Mouse (Mus musculus) intestine, embryonic 16.5 days (tissue): Measurements from ENCODE around the gene Adamts16. TPM values are rescaled to one million over a fixed set of nuclear protein-coding genes. Genes with fewer than 3 reads are reported as not detected.
A peak's percentile ranks its signal among the peaks of the same experiment; 100 is the strongest.

ENCODE experiments used
- ATAC-seq: fragments of 200-750 bp; cut with Nextera tagmentation; 2 replicates; pipeline ENCODE4 v1.8.0; 2017; ENCODE audit warnings: moderate TSS enrichment, moderate library complexity
- H3K27ac ChIP-seq: fragments of 300-500 bp; sonication (generic); 2 replicates; pipeline ENCODE4 v1.5.1; 2014; ENCODE audit warnings: mild to moderate bottlenecking, low read length
- H3K27me3 ChIP-seq: fragments of 300-500 bp; sonication (generic); replicated peaks from 2 replicates; pipeline ENCODE4 v1.6.1; 2014; ENCODE audit warnings: low read length, control low read depth, mixed read lengths; ENCODE audit not compliant: control insufficient read depth, insufficient read depth
- H3K36me3 ChIP-seq: fragments of 300-500 bp; sonication (generic); 2 replicates; pipeline ENCODE4 v1.6.1; 2014; ENCODE audit warnings: low read length, control low read depth; ENCODE audit not compliant: control insufficient read depth, insufficient read depth
- H3K4me1 ChIP-seq: fragments of 300-500 bp; sonication (generic); 2 replicates; pipeline ENCODE4 v1.6.1; 2014; ENCODE audit warnings: low read length, control low read depth, mixed read lengths; ENCODE audit not compliant: control insufficient read depth, insufficient read depth
- H3K4me2 ChIP-seq: fragments of 300-500 bp; sonication (generic); 2 replicates; pipeline ENCODE4 v1.6.1; 2014; ENCODE audit warnings: low read depth, low read length, control low read depth
- H3K4me3 ChIP-seq: fragments of 300-500 bp; sonication (generic); 2 replicates; pipeline ENCODE4 v1.5.1; 2014; ENCODE audit warnings: mild to moderate bottlenecking, low read length
- H3K9ac ChIP-seq: fragments of 300-500 bp; sonication (generic); 2 replicates; pipeline ENCODE4 v1.6.1; 2014; ENCODE audit warnings: low read depth, low read length
- H3K9me3 ChIP-seq: fragments of 300-500 bp; sonication (generic); 2 replicates; pipeline ENCODE4 v1.6.1; 2016; ENCODE audit warnings: low read length, control low read depth; ENCODE audit not compliant: control insufficient read depth
- WGBS: fragments of 180-500 bp; shearing (Covaris S2); extraction: QIAGEN DNeasy Blood & Tissue Kit; methylation state at CpG from one replicate; pipeline ENCODE4 v1.1.7; 2014; 5-methylcytosine and 5-hydroxymethylcytosine counted together
- polyA plus RNA-seq: library from polyadenylated mRNA; unstranded; fragments of >200 nt; fragmentation: Nextera tagmentation; extraction: Ambion mirVana; gene quantifications from 2 replicates; pipeline ENCODE4 v1.2.1, GENCODE M21; 2015

Adamts16 gene
- polyA plus RNA-seq, 1 experiment from 2014 or later = 1.4 TPM

DNA sequence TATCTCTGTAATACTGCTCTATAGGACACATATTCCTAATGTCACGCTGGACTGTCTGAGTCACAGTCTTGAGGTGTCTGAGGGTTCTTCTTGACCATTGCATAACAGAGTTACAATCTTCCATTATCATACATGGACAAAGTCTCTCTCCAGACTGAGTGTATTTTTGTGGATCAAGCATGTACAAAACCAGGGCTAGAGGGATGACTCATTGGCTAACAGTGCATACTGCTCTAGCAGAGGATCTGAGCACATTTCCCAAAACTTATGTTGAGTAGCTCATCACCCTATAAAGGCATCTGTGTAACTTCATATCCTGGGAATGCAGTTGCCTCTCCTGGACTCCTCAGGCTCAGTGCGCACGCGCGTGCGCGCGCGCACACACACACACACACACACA is 81.4 kb downstream of the Adamts16 start:
- H3K9ac ChIP-seq = no peak overlapping the region
- no peaks in the 10 kb centered on the region for H3K27me3 ChIP-seq
- no peaks in the 10 kb centered on the region for H3K4me1 ChIP-seq
- 98% methylated on average over 9 of the region's 9 CpGs for WGBS
- H3K36me3 ChIP-seq = no peaks in the 10 kb centered on the region
- no peak for ATAC-seq
- H3K27ac ChIP-seq = no peak overlapping the region
- H3K4me2 ChIP-seq = no peak overlapping the region
- H3K4me3 ChIP-seq = no peak overlapping the region
- H3K9me3 ChIP-seq = no peaks in the 10 kb centered on the region

DNA sequence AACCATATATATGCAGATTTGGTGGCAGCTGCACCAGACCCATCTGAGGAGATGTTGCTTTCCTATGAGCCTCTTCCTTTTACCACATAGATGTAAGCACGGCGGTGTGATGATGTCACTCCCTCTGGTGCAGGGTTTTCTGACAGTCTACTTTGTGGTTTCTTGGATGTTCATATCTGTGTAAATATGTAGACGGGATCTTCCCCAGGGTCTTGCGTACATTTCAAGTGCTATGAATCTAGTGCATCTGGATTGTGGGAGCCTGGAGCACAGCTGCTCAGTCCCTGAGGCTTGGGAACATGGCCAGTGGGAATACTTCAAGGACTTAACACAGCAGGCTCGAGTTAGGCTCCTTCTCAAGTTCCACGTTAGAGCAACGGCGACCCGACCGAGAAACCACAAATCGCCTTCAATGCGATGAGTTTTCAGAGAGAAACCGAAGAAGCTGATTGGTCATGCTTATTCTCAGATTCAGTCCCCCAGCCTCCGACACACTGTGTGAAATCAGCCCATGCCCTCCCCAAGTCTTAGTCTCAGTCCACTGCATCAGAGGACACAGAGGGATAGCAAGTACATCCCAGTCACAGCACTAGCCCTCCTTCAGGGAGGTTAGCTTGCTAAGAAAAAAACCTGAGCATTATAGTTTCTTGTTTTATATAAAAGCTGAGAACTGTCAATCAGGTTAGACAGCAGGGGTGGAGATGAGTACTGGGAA is 95.2 kb downstream of the Adamts16 start:
- Histone ChIP-seq H3K27me3 (no peaks in the 10 kb centered on the region), H3K27ac (no peak overlapping the region), H3K9ac (no peak overlapping the region), H3K4me1 (no peaks in the 10 kb centered on the region; the same call in 1 of the 2 replicates), H3K4me3 (no peak overlapping the region), H3K36me3 (no peaks in the 10 kb centered on the region), H3K4me2 (no peak overlapping the region), H3K9me3 (no peaks in the 10 kb centered on the region)
- WGBS = 65% methylated on average over 14 of the region's 14 CpGs
- ATAC-seq = peak; percentile 55; the same call in 1 of the 2 replicates

DNA sequence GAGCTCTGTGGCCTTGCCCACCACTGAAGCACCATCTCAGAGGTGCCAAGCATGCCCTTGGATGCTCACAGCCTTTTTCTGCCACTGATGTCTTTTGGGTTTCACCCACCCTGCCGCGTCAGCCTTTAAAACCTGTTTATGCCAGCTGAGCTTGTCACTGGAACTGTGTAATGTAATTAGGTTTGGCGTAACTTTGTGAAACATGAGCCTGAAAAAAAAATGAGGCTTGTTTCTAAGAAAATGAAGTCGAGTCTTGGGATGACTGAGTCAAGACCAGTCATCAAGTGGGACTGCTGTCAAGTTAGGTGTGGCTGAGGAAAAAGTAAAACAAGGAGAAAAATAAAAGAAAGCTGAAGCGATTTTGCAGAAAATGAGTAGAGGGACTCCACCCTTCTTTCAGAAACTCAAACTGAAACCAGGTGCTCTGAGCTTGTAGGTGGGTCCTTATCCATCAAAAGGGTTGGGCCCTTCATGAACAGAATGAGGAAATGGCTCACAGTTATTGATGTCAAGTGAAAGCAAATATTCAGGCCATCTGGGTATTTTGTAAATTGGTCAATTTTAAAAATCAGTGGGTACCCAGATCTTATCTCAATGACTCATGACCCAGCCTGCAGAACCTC is 97.1 kb downstream of the Adamts16 start:
- no peak overlapping the region for H3K27ac ChIP-seq
- H3K4me2 ChIP-seq = no peak overlapping the region
- H3K4me3 ChIP-seq = no peak overlapping the region
- no peaks in the 10 kb centered on the region for H3K27me3 ChIP-seq
- no peaks in the 10 kb centered on the region for H3K9me3 ChIP-seq
- H3K4me1 ChIP-seq = peaks cover 3% of the 10 kb centered on the region; the same call in 1 of the 2 replicates
- 76% methylated on average over 5 of the region's 5 CpGs for WGBS
- H3K36me3 ChIP-seq = no peaks in the 10 kb centered on the region
- no peak overlapping the region for H3K9ac ChIP-seq
- ATAC-seq = peak; percentile 34; the same call in 1 of the 2 replicates

DNA sequence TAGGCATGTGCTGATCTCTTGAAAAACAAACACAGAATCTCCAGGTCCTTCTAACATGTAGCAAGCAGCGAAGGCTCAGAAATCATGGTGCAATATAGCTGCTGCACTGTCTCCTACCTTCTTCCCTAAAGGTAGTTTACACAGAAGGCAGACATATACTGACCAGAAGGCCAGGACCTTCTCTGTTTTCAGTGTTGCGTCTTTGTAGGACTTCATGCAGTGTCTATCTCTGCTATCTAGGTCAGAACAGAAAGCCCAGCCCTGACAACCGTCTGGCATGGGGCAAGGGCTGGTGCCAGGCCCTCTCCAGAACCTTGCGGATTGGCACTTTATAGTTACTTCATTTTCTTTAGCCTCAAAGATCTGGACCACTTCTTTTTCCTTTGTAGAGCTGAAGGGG is 98.9 kb downstream of the Adamts16 start:
- WGBS = 87% methylated on average over 4 of the region's 4 CpGs
- ATAC-seq = no peak

DNA sequence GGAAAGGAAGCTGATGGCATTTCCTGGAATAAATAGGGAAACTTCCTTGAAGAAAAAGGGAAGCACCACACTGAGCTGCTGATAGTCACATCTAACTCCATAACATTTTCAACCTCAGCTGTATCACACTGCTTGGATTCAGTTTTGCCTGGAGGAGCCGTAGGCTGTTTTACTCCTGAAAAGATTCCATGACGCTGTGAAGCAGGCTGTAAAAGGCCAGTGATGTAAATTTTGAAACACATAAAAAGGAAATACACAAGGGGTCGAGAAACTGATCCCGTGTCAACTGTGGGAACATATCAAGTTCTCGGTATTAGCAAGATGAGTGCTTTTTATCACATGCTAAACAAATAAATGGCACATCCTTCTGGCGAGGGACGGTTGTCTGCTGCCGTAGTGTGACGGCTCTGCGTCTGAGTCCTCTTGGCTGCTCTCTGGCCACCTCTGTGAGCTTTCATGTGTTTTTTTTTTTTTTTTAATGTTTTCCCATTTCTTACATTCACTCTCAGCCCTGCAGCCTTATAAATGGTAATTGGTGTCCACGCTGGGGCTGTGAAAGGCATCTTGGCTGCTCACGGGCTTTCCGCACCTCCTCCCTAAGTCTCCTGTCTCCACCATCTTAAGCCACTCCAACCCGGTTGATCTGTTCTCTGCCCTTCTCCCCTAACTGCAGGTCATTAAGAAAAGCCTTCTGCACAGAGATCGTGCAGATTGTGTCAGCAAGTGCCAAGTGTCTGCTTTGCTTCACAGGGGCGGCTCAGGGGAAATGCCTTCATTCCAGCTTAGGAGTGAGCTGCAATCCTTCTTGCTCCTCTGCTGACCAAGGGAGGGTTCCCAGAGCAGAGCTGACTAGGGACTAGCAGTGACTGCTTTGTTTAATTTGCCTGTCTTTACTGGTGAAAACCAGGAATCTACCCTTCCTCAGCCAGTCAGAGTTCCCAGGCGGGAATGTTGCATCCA is 101.0 kb downstream of the Adamts16 start:
- WGBS = 38% methylated on average over 17 of the region's 17 CpGs
- peak overlapping the region; percentile 72 for H3K27ac ChIP-seq
- no peak overlapping the region for H3K4me2 ChIP-seq
- H3K4me3 ChIP-seq = no peak overlapping the region
- peak; percentile 80 for ATAC-seq
- peaks cover 12% of the 10 kb centered on the region; the same call in 1 of the 2 replicates for H3K4me1 ChIP-seq
- H3K9me3 ChIP-seq = no peaks in the 10 kb centered on the region
- H3K36me3 ChIP-seq = no peaks in the 10 kb centered on the region
- H3K9ac ChIP-seq = no peak overlapping the region
- H3K27me3 ChIP-seq = no peaks in the 10 kb centered on the region

More for the DNA sequence above, 98.9 kb downstream of the Adamts16 start:
- Histone ChIP-seq H3K9ac (no peak overlapping the region), H3K9me3 (no peaks in the 10 kb centered on the region), H3K36me3 (no peaks in the 10 kb centered on the region), H3K4me1 (peaks cover 3% of the 10 kb centered on the region; the same call in 1 of the 2 replicates), H3K27ac (no peak overlapping the region), H3K4me2 (no peak overlapping the region), H3K27me3 (no peaks in the 10 kb centered on the region), H3K4me3 (no peak overlapping the region)

DNA sequence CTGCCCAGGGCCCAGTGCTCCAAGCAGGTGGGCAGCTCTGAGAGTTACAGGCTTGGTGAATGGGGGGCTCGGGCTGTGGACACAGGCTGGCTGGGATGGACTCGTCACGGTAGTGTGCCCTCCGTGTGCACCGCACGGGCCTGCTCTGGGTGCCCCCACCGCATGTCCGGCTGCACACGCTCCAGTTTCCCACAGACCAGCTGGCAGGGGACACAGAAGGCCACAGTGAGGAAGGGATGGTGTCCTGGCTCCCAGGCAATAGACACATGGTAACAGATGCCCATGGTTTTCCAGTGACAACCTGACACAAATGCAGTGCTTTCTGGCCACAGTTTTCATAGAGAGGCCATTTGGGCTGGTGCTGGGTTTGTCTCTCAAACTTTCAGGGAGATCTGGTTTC is 102.8 kb downstream of the Adamts16 start:
- Histone ChIP-seq H3K4me3 (no peak overlapping the region), H3K36me3 (no peaks in the 10 kb centered on the region), H3K9ac (no peak overlapping the region), H3K9me3 (no peaks in the 10 kb centered on the region), H3K27ac (no peak overlapping the region), H3K4me1 (peaks cover 15% of the 10 kb centered on the region; the same call in 1 of the 2 replicates), H3K27me3 (no peaks in the 10 kb centered on the region), H3K4me2 (no peak overlapping the region)
- no peak for ATAC-seq
- WGBS = 95% methylated on average over 9 of the region's 9 CpGs

DNA sequence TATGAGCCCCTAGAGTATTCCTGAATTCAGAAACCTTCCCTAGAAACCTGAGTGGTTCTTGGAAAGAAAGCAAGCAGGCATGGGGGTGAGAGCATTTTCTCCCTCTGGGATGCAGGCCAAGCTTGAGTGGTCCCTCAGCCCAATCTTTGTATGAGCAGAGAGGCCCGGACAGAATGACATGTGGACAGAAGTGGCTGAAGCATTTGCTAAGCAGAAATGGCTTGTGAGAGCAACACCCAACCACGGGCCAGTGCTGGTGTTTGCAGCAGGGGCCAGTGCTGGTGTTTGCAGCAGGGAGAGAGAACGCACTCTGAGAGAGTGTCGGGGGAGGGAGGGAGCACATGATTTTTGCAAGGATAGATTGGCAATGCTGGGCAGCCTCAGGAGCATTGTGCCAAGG is 105.2 kb downstream of the Adamts16 start:
- WGBS = 45% methylated on average over 4 of the region's 4 CpGs
- H3K4me2 ChIP-seq = no peak overlapping the region

DNA sequence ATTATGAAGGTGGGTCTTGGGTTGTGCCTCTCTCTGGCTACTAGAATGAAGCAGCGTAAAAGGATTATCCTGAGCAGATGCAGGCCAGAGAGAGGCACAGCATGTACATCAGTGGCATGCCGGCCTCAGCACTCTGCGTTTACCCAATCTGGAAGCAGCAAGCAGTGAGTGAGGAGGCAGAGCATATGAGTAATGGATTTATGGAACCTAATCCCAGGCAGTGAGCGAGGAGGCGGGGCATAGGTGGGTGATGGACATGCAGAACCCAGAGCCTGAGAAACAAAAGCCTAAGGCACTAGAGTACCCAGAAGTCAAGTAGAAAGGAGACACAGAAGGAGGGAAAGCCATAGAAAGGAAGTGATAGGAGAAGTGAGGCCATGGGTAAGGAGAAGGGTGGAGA is 107.0 kb downstream of the Adamts16 start:
- H3K4me2 ChIP-seq = no peak overlapping the region
- H3K27ac ChIP-seq = peak overlapping the region; percentile 42
- no peaks in the 10 kb centered on the region for H3K36me3 ChIP-seq
- no peaks in the 10 kb centered on the region for H3K9me3 ChIP-seq
- H3K4me3 ChIP-seq = no peak overlapping the region
- no peak overlapping the region for H3K9ac ChIP-seq
- ATAC-seq = peak; percentile 25; the same call in 1 of the 2 replicates
- H3K27me3 ChIP-seq = no peaks in the 10 kb centered on the region
- peaks cover 16% of the 10 kb centered on the region; the same call in 1 of the 2 replicates for H3K4me1 ChIP-seq
- 51% methylated on average over 5 of the region's 5 CpGs for WGBS

More for the DNA sequence above, 105.2 kb downstream of the Adamts16 start:
- no peaks in the 10 kb centered on the region for H3K9me3 ChIP-seq
- no peak for ATAC-seq
- no peaks in the 10 kb centered on the region for H3K36me3 ChIP-seq
- H3K27ac ChIP-seq = no peak overlapping the region
- no peak overlapping the region for H3K9ac ChIP-seq
- peaks cover 18% of the 10 kb centered on the region; the same call in 1 of the 2 replicates for H3K4me1 ChIP-seq
- no peaks in the 10 kb centered on the region for H3K27me3 ChIP-seq
- H3K4me3 ChIP-seq = no peak overlapping the region

DNA sequence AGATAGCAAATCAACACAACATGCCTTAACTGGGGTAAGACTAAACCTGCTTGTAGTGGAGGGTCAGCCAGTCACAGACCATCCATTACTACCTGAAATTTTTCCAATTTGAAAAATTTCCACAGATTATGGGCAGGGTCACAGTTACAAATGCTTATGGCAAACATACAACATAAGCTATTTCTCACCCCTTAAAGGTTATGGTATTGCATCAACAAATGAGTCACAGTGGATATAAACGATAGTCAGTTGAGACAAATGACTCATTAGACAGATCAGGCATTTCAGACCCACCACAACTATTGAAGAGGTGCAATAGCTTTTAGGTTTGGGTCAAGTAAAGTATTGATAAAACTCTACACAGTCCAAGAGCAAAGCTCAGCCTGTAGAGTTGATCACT is 107.7 kb downstream of the Adamts16 start:
- Histone ChIP-seq H3K27ac (0 out of 2 replicates have a peak overlapping the region, but pooled peaks have one; percentile 42), H3K4me3 (no peak overlapping the region), H3K9me3 (no peaks in the 10 kb centered on the region), H3K27me3 (no peaks in the 10 kb centered on the region), H3K4me1 (peaks cover 16% of the 10 kb centered on the region; the same call in 1 of the 2 replicates), H3K4me2 (no peak overlapping the region), H3K9ac (no peak overlapping the region), H3K36me3 (no peaks in the 10 kb centered on the region)
- WGBS = 57% methylated on average over 1 of the region's 1 CpGs
- no peak for ATAC-seq
